Mouse (Mus musculus) myocyte (in vitro differentiated cells): ENCODE measurements around the gene 6030458C11Rik.

Experiments
- CEBPB ChIP-seq: IDR thresholded peaks from 2 replicates; pipeline ENCODE4 v1.6.1; 2011; ENCODE audit warnings: mild to moderate bottlenecking, moderate library complexity; ENCODE audit not compliant: poor library complexity, insufficient read depth, severe bottlenecking
- E2F4 ChIP-seq: IDR thresholded peaks from one replicate; pipeline ENCODE4 v1.6.1; 2011; ENCODE audit warnings: mild to moderate bottlenecking, control low read depth, moderate library complexity; ENCODE audit not compliant: insufficient read depth
- MAX ChIP-seq: IDR thresholded peaks from one replicate; pipeline ENCODE4 v1.6.1; 2011; ENCODE audit warnings: low read depth, mild to moderate bottlenecking, control low read depth
- MYOD1 ChIP-seq, 3 experiments: IDR thresholded peaks; one replicate each; pipeline ENCODE4 v1.6.1; 2011; ENCODE audit warnings: control low read depth in 2 of 3, low read depth in 2 of 3, mild to moderate bottlenecking in 2 of 3, moderate library complexity in 1 of 3; ENCODE audit not compliant: insufficient read length in 2 of 3, control insufficient read depth in 1 of 3
- MYOG ChIP-seq, 3 experiments: IDR thresholded peaks; one replicate each; pipeline ENCODE4 v1.6.1; 2011; ENCODE audit warnings: control low read depth in 2 of 3, low read depth in 2 of 3, mild to moderate bottlenecking in 2 of 3; ENCODE audit not compliant: insufficient read length in 2 of 3, control insufficient read depth in 1 of 3, insufficient read depth in 1 of 3
- POLR2A ChIP-seq: IDR thresholded peaks from one replicate; pipeline ENCODE4 v1.6.1; 2011; ENCODE audit warnings: low read depth, mild to moderate bottlenecking, control low read depth, moderate library complexity; ENCODE audit not compliant: insufficient read length
- POLR2AphosphoS2 ChIP-seq: IDR thresholded peaks from one replicate; pipeline ENCODE4 v1.6.1; 2011; ENCODE audit warnings: low read depth, control low read depth; ENCODE audit not compliant: insufficient read length
- REST ChIP-seq: IDR thresholded peaks from one replicate; pipeline ENCODE4 v1.6.1; 2011; ENCODE audit warnings: mild to moderate bottlenecking, control low read depth, moderate library complexity; ENCODE audit not compliant: insufficient read depth, insufficient read length
- SRF ChIP-seq: IDR thresholded peaks from one replicate; pipeline ENCODE4 v1.6.1; 2011; ENCODE audit warnings: low read depth; ENCODE audit not compliant: control insufficient read depth, insufficient read length
- TCF12 ChIP-seq: IDR thresholded peaks from one replicate; pipeline ENCODE4 v1.6.1; 2011; ENCODE audit warnings: mild to moderate bottlenecking, control low read depth; ENCODE audit not compliant: poor library complexity, insufficient read depth, severe bottlenecking
- TCF3 ChIP-seq: IDR thresholded peaks from one replicate; pipeline ENCODE4 v1.6.1; 2011; ENCODE audit warnings: low read depth, control low read depth; ENCODE audit not compliant: insufficient read length
- USF1 ChIP-seq: IDR thresholded peaks from one replicate; pipeline ENCODE4 v1.6.1; 2011; ENCODE audit warnings: low read depth, mild to moderate bottlenecking, control low read depth, moderate library complexity

DNA sequence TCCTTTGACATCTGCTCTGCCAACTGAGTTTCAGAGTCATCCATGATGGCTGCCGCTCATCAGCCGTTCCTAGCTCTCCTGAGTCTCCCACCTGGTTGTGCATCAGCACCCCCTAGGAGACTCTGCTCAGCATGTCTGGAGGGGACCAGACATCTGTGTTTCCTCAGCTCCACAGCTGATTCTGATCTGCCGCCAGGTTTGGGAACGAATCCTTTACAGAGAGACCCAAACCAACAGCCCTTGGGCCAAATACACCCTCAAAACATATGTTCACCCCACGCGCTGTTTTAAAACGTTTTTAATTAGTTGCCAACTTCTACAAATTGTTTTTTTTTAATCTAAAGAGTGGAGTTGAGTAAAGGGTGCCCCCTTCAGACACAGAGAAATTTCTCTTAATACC is 53.5 kb downstream of the 6030458C11Rik start:
- TF ChIP-seq USF1, result no peak
- TF ChIP-seq MYOD1 (IDR thresholded peaks at IDR 0.05; ENCODE audit: control insufficient read depth in 1 of 3, insufficient read length in 2 of 3, low read depth in 2 of 3), result no peak
- TF ChIP-seq CEBPB, result no peak
- no peak for TF ChIP-seq MAX
- TF ChIP-seq POLR2A, result no peak
- TF ChIP-seq TCF12, result no peak
- TF ChIP-seq MYOG (IDR thresholded peaks at IDR 0.05; ENCODE audit: control insufficient read depth in 1 of 3, insufficient read depth in 1 of 3, insufficient read length in 2 of 3, low read depth in 2 of 3), result no peak
- TF ChIP-seq POLR2AphosphoS2, result no peak
- no peak for TF ChIP-seq E2F4
- no peak for TF ChIP-seq TCF3
- no peak for TF ChIP-seq SRF
- TF ChIP-seq REST, result no peak
